Mouse (Mus musculus): ENCODE results near the gene Adprm.
A peak's percentile ranks its signal among the peaks of the same experiment; 100 is the strongest.

Gene Adprm

GRCm38 (mm10) chr11:67077435-67077834 is 25.0 kb upstream of the Adprm start:
- DNase-seq (ENCODE audit: inconsistent age in 2 of 2, low spot score in 1 of 2): no peak

- DNase-seq (ENCODE audit: inconsistent age in 2 of 2, low spot score in 1 of 2): peak in 1 of 2 experiments; percentile 31
Observed at GRCm38 (mm10) chr11:67076781-67077180, 24.4 kb upstream of the Adprm start.

GRCm38 (mm10) chr11:67075036-67075435 is 22.6 kb upstream of the Adprm start:
- DNase-seq (ENCODE audit: inconsistent age in 2 of 2, low spot score in 1 of 2): no peak

GRCm38 (mm10) chr11:67072615-67073130 is 20.3 kb upstream of the Adprm start:
- DNase-seq (ENCODE audit: inconsistent age in 2 of 2, low spot score in 1 of 2): no peak

- DNase-seq (ENCODE audit: inconsistent age in 2 of 2, low spot score in 1 of 2): no peak
Observed at GRCm38 (mm10) chr11:67067741-67068140, 15.3 kb upstream of the Adprm start.

- DNase-seq (ENCODE audit: inconsistent age in 2 of 2, low spot score in 1 of 2): no peak
Observed at GRCm38 (mm10) chr11:67062726-67063125, 10.3 kb upstream of the Adprm start.

GRCm38 (mm10) chr11:67061311-67061710 is 8.9 kb upstream of the Adprm start:
- DNase-seq (ENCODE audit: inconsistent age in 2 of 2, low spot score in 1 of 2): no peak

- DNase-seq (ENCODE audit: inconsistent age in 2 of 2, low spot score in 1 of 2): no peak
Observed at GRCm38 (mm10) chr11:67054754-67055365, 2.5 kb upstream of the Adprm start.

- DNase-seq (ENCODE audit: inconsistent age in 2 of 2, low spot score in 1 of 2): no peak
Observed at GRCm38 (mm10) chr11:67051676-67052320, 596 bp downstream of the Adprm start.

- DNase-seq (ENCODE audit: inconsistent age in 2 of 2, low spot score in 1 of 2): no peak
Observed at GRCm38 (mm10) chr11:67049256-67049655, 3.1 kb downstream of the Adprm start.

- DNase-seq (ENCODE audit: inconsistent age in 2 of 2, low spot score in 1 of 2): peak in 1 of 2 experiments; percentile 16
Observed at GRCm38 (mm10) chr11:67048496-67048895, 3.9 kb downstream of the Adprm start.

GRCm38 (mm10) chr11:67047199-67047598 is 5.2 kb downstream of the Adprm start:
- DNase-seq (ENCODE audit: inconsistent age in 2 of 2, low spot score in 1 of 2): peak in 1 of 2 experiments; percentile 14

GRCm38 (mm10) chr11:67044959-67045358 is 7.4 kb downstream of the Adprm start:
- DNase-seq (ENCODE audit: inconsistent age in 2 of 2, low spot score in 1 of 2): no peak

- no peak for DNase-seq (ENCODE audit: inconsistent age in 2 of 2, low spot score in 1 of 2)
Observed at GRCm38 (mm10) chr11:67043007-67043406, 9.4 kb downstream of the Adprm start.

GRCm38 (mm10) chr11:67040483-67040882 is 11.9 kb downstream of the Adprm start:
- DNase-seq (ENCODE audit: inconsistent age in 2 of 2, low spot score in 1 of 2): no peak

GRCm38 (mm10) chr11:67039799-67040198 is 12.6 kb downstream of the Adprm start:
- DNase-seq (ENCODE audit: inconsistent age in 2 of 2, low spot score in 1 of 2): peak in 1 of 2 experiments; percentile 19

GRCm38 (mm10) chr11:67036892-67037291 is 15.5 kb downstream of the Adprm start:
- DNase-seq (ENCODE audit: inconsistent age in 2 of 2, low spot score in 1 of 2): no peak

GRCm38 (mm10) chr11:67036229-67036628 is 16.2 kb downstream of the Adprm start:
- DNase-seq (ENCODE audit: inconsistent age in 2 of 2, low spot score in 1 of 2): no peak

- DNase-seq (ENCODE audit: inconsistent age in 2 of 2, low spot score in 1 of 2): no peak
Observed at GRCm38 (mm10) chr11:67034775-67035485, 17.5 kb downstream of the Adprm start.

GRCm38 (mm10) chr11:67031603-67031915 is 20.8 kb downstream of the Adprm start:
- no peak for DNase-seq (ENCODE audit: inconsistent age in 2 of 2, low spot score in 1 of 2)

- peak; percentile 65 to 74 for DNase-seq (ENCODE audit: inconsistent age in 2 of 2, low spot score in 1 of 2)
Observed at GRCm38 (mm10) chr11:67030904-67031602, 21.3 kb downstream of the Adprm start.

Measured in adrenal gland, adult (tissue).